Mouse (Mus musculus): ENCODE data around the gene Ldlrad2.

- no peak for TF ChIP-seq POLR2A (IDR thresholded peaks at IDR 0.05; ENCODE audit: borderline replicate concordance, extremely low read depth, low read depth, low read length)
- TF ChIP-seq CTCF (IDR thresholded peaks at IDR 0.05; ENCODE audit: insufficient read depth, low read length): no peak
Measured at GRCm38 (mm10) chr4:137556673-137557210, 17.6 kb downstream of the Ldlrad2 start.
